Mouse (Mus musculus) kidney, postnatal 4 days (tissue): ENCODE measurements around the gene Dlx3.
A peak's percentile ranks its signal among the peaks of the same experiment; 100 is the strongest.

Experiments
- DNase-seq, 2 experiments: peaks; one replicate each; pipeline ENCODE4 v3.0.0; 2021; ENCODE audit warnings: mixed read lengths in 2 of 2

Dlx3 gene

GRCm38 (mm10) chr11:95088857-95089779, 30.8 kb upstream of the Dlx3 start:
- peak; percentile 66 to 78 for DNase-seq

GRCm38 (mm10) chr11:95093077-95093476, 26.8 kb upstream of the Dlx3 start:
- no peak for DNase-seq

- no peak for DNase-seq
Measured at GRCm38 (mm10) chr11:95095596-95095995, 24.3 kb upstream of the Dlx3 start.

- DNase-seq = peak; percentile 69 to 78
Measured at GRCm38 (mm10) chr11:95096608-95097373, 23.1 kb upstream of the Dlx3 start.

- no peak for DNase-seq
Measured at GRCm38 (mm10) chr11:95097889-95098288, 22.0 kb upstream of the Dlx3 start.

GRCm38 (mm10) chr11:95098346-95099095, 21.4 kb upstream of the Dlx3 start:
- no peak for DNase-seq

GRCm38 (mm10) chr11:95100393-95100792, 19.5 kb upstream of the Dlx3 start:
- peak; percentile 57 to 70 for DNase-seq

- DNase-seq = peak in 1 of 2 experiments; percentile 46
Measured at GRCm38 (mm10) chr11:95101071-95101788, 18.7 kb upstream of the Dlx3 start.

GRCm38 (mm10) chr11:95102161-95102904, 17.6 kb upstream of the Dlx3 start:
- DNase-seq = no peak

- DNase-seq = no peak
Measured at GRCm38 (mm10) chr11:95104266-95104665, 15.7 kb upstream of the Dlx3 start.

GRCm38 (mm10) chr11:95105274-95105874, 14.5 kb upstream of the Dlx3 start:
- peak; percentile 68 to 79 for DNase-seq

GRCm38 (mm10) chr11:95106440-95107236, 13.3 kb upstream of the Dlx3 start:
- DNase-seq = peak; percentile 89 to 90

GRCm38 (mm10) chr11:95109000-95109399, 10.9 kb upstream of the Dlx3 start:
- no peak for DNase-seq

GRCm38 (mm10) chr11:95110081-95110480, 9.8 kb upstream of the Dlx3 start:
- DNase-seq = no peak

- DNase-seq = peak; percentile 79 to 84
Measured at GRCm38 (mm10) chr11:95117030-95117429, 2.9 kb upstream of the Dlx3 start.

- DNase-seq = peak; percentile 89 to 90
Measured at GRCm38 (mm10) chr11:95118505-95118904, 1.4 kb upstream of the Dlx3 start.

- no peak for DNase-seq
Measured at GRCm38 (mm10) chr11:95120633-95121020, 708 bp downstream of the Dlx3 start.

- peak; percentile 46 to 56 for DNase-seq
Measured at GRCm38 (mm10) chr11:95121161-95122099, 1.5 kb downstream of the Dlx3 start.

- no peak for DNase-seq
Measured at GRCm38 (mm10) chr11:95122100-95122489, 2.2 kb downstream of the Dlx3 start.
